Mouse (Mus musculus): ENCODE data around the gene Plscr3. TPM values are rescaled to one million over a fixed set of nuclear protein-coding genes. Genes with fewer than 3 reads are reported as not detected.

Gene Plscr3
- 125 and 161 TPM in 2 replicates for polyA plus RNA-seq (2012; rRNA removed; ENCODE audit: low replicate concordance)

DNA sequence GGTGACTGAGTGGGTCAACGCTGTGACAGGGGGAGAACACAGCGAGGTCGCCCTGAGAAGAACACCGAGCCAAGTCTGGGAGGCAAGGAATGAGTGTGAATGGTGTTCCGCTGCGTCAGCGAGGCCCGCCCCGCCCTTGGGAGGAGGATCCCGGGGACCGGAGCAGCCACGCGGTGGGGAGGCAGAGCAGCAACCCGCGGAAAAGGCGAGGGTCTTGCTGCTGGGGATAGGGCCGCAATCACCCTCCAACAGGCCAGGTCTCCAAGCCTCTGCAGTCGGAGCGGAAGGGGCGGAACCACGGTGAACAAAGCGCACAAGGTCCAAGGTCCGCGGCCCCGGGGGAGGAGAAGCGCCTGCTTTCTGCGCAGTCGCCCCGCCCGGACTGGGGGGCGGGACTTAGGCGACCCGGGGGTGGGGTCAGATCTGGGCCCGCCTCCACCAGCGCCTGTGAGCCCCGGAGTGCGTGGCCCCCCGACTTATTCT, at the start of gene Plscr3:
Gene Plscr3 (plus strand): TSS at position 179 of the 483 bp plus-strand sequence.

DNA sequence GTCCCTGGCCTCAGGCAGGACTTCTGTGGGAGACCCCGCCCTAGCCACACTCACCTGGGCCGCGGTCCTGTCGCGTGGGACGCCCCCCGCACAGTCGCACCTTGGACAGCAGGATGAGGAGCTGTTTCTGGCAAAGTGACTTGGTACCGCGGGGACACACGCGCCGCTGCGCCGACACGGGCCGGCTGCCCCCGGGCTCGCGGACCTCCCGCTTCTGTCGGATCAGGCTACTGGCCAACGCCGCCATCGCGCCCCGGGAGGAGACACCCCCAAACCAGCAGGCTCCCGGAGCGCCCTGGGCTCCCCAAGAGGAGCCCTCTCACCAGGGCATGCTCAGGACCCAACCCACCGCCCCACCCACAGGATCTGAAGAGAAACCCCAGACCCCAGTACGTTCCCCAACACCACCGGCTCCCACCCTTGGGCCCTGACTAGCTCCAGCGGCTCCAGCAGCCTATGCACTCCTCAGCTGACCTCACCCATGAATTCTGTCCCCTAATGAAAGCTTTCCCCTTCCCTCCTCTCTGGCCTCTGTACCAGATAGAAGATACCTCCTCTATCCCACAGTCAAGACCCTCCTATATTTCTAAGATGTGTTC, 44.7 kb upstream of the Plscr3 start, which contains the start of gene Fgf11:
Gene Fgf11 (minus strand): TSS at position 479 of the 599 bp plus-strand sequence.

DNA sequence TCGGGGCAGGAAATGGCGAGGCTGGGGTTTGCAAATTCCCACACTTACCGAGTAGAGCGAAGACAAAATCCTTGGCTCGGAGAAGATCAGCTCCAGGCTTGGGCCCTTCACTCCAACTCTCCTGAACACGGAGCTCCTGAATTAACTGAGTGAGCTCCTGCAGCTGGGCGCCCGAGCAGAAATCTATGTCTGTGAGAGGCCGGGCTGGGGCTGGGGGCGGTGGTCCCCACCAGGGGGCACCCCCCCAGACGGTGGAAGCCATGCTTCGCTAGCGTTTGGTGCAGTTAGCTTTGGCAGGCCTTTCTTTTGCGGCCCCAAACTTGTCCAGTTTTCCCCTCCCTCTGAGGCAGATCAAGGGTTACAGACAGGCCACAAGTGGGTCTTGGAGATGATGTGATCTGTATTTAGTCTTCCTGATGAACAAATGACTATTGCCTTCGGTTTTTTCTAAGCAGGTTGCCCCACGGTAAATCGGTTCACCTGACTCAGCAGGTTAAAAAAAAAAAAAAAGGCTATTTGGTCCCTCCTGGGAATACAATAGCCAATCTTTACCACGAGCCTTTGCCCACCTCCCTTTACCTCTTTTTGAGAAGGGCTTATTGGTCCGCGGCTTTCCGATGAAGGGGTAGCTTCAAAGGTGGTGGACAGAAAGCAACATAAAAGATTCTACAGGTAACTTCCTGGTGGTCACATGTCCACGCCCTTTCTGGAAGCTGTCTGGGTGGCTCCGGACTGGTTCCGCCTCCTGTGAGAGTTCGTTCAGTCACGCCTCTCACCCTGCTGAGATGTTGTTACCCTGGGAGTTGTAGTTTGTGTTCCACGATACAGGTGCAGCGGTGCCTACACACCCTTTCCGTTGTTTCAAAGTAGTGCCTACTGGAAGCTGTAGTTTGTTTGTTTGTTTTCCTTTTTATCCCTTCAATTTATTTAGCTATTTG, 40.9 kb upstream of the Plscr3 start, which contains the start of gene Tmem102:
Gene Tmem102 (minus strand): TSS at position 653 of the 938 bp plus-strand sequence.

DNA sequence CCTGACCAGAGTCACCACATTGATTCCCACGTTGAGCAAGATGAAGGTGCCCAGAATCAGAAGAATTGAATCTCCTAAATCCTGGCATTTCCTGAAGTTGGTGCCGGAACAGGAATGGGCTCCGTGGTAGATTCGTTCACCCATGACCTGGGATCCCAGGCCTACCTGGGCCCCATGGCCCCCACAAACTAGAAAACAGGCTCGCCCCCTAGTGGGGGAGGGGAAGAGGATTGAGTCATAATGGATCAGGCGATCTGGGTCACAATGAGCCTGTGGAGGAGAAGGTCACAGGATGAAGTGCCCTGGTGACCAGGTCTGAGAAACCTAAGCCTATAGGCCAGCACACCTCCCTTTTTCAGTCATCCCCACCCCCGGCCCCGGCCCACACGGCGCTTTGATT, 31.0 kb upstream of the Plscr3 start, which contains the start of gene Gm39566:
Gene Gm39566 (minus strand): TSS at position 144 of the 400 bp plus-strand sequence.

GRCm38 (mm10) chr11:69818365-69818764, 27.8 kb upstream of the Plscr3 start, which contains the start of gene Spem2:
Gene Spem2, minus strand, starts transcription at chr11:69818465.

DNA sequence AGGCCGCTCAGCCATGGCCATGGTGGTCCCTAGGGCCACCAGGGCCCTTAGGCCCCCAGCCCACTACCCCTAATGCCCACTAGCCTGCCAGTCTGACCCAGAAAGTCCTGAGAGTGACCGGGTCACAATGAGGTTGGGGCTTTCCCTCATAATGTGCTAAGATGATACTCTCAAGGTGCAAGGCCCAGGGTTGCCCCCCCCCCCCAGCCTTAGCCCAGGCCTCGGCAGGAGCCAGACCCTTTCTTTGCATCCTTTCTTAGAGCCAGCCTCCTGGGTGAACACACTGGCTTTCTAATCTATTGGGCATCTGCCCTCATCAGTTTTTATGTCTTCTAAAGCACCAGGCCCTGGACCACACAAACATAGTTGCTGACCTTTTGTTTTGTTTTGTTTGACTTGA, 24.1 kb upstream of the Plscr3 start, which contains the start of gene Spem1:
Gene Spem1 (minus strand): TSS at position 101 of the 400 bp plus-strand sequence.

DNA sequence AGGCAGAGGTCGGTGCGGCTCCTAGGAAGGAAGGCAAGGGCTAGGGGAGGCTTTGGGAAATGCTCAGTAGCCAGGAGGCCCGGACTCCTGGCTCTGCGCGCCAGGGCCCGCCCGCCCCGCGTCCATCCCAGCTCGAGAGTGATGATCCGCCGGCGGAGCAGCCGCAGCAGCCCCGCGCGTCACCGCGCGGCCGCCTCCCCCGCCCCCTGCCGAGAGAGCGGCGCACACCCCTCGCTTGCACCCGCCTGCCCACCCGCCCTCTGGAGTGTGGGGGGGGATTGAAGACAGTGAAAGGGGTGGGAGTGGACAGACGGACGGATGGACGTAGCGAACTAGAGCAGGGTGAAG, 8.6 kb upstream of the Plscr3 start, which contains the start of gene Nlgn2:
Gene Nlgn2 (minus strand): TSS at position 181 of the 348 bp plus-strand sequence.

GRCm38 (mm10) chr11:69837952-69838713, 8.0 kb upstream of the Plscr3 start, which contains the start of gene Tmem256:
Gene Tmem256, plus strand, starts transcription at chr11:69838514.

GRCm38 (mm10) chr11:69858113-69858998, 12.2 kb downstream of the Plscr3 start, which contains the start of gene Tnk1:
Gene Tnk1, minus strand, starts transcription at chr11:69858730.

GRCm38 (mm10) chr11:69877878-69878277, 31.7 kb downstream of the Plscr3 start, which contains the start of gene Tmem95:
Gene Tmem95, minus strand, starts transcription at chr11:69878018.

GRCm38 (mm10) chr11:69880853-69881603, 34.9 kb downstream of the Plscr3 start, which contains the start of gene Kctd11:
Gene Kctd11, minus strand, starts transcription at chr11:69881406.

GRCm38 (mm10) chr11:69895291-69895690, 49.1 kb downstream of the Plscr3 start, which contains the start of gene Acap1:
Gene Acap1, minus strand, starts transcription at chr11:69895539.

GRCm38 (mm10) chr11:69900471-69901405, 54.6 kb downstream of the Plscr3 start, which contains the start of the genes 2810408A11Rik and Neurl4:
Gene 2810408A11Rik, minus strand, starts transcription at chr11:69900987.
Gene Neurl4, plus strand, starts transcription at chr11:69901072.

Other genes with a start within 250 kb of the Plscr3 start
- 11.6 and 60.5 TPM in 2 replicates for gene Atp1b2, start 240.4 kb upstream of the Plscr3 start, polyA plus RNA-seq (2012; rRNA removed; ENCODE audit: low replicate concordance)
- gene Shbg, start 228.5 kb upstream of the Plscr3 start, polyA plus RNA-seq (2012; rRNA removed; ENCODE audit: low replicate concordance), result 0.08 TPM in 1 of 2 replicates, not detected in the other
- 2.1 and 6.7 TPM in 2 replicates for gene Sat2, start 224.4 kb upstream of the Plscr3 start, polyA plus RNA-seq (2012; rRNA removed; ENCODE audit: low replicate concordance)
- 50.5 and 57.2 TPM in 2 replicates for gene Fxr2, start 213.4 kb upstream of the Plscr3 start, polyA plus RNA-seq (2012; rRNA removed; ENCODE audit: low replicate concordance)
- 0.66 and 1.1 TPM in 2 replicates for gene Sox15, start 191.1 kb upstream of the Plscr3 start, polyA plus RNA-seq (2012; rRNA removed; ENCODE audit: low replicate concordance)
- gene Mpdu1, start 183.7 kb upstream of the Plscr3 start, polyA plus RNA-seq (2012; rRNA removed; ENCODE audit: low replicate concordance), result 139 and 176 TPM in 2 replicates
- 76.8 and 80.0 TPM in 2 replicates for gene Cd68, start 180.2 kb upstream of the Plscr3 start, polyA plus RNA-seq (2012; rRNA removed; ENCODE audit: low replicate concordance)
- 199 and 324 TPM in 2 replicates for gene Eif4a1, start 174.0 kb upstream of the Plscr3 start, polyA plus RNA-seq (2012; rRNA removed; ENCODE audit: low replicate concordance)
- gene Senp3, start 164.3 kb upstream of the Plscr3 start, polyA plus RNA-seq (2012; rRNA removed; ENCODE audit: low replicate concordance), result 40.2 and 91.5 TPM in 2 replicates
- 5.2 and 9.5 TPM in 2 replicates for gene Tnfsf13, start 160.6 kb upstream of the Plscr3 start, polyA plus RNA-seq (2012; rRNA removed; ENCODE audit: low replicate concordance)
- gene Tnfsf12, start 150.5 kb upstream of the Plscr3 start, polyA plus RNA-seq (2012; rRNA removed; ENCODE audit: low replicate concordance), result 48.2 and 64.3 TPM in 2 replicates
- 8.4 and 11.1 TPM in 2 replicates for gene Tnfsfm13, start 150.3 kb upstream of the Plscr3 start, polyA plus RNA-seq (2012; rRNA removed; ENCODE audit: low replicate concordance)
- 18.0 and 27.0 TPM in 2 replicates for gene Polr2a, start 87.7 kb upstream of the Plscr3 start, polyA plus RNA-seq (2012; rRNA removed; ENCODE audit: low replicate concordance)
- gene Slc35g3, start 84.4 kb upstream of the Plscr3 start, polyA plus RNA-seq (2012; rRNA removed; ENCODE audit: low replicate concordance), result not detected in 2 replicates
- 47.2 and 88.9 TPM in 2 replicates for gene Zbtb4, start 80.5 kb upstream of the Plscr3 start, polyA plus RNA-seq (2012; rRNA removed; ENCODE audit: low replicate concordance)
- gene Chrnb1, start 50.4 kb upstream of the Plscr3 start, polyA plus RNA-seq (2012; rRNA removed; ENCODE audit: low replicate concordance), result 14.0 and 38.5 TPM in 2 replicates
- gene Fgf11, start 44.5 kb upstream of the Plscr3 start, polyA plus RNA-seq (2012; rRNA removed; ENCODE audit: low replicate concordance), result 11.4 and 13.5 TPM in 2 replicates
- gene Tmem102, start 40.8 kb upstream of the Plscr3 start, polyA plus RNA-seq (2012; rRNA removed; ENCODE audit: low replicate concordance), result 4.5 and 10.8 TPM in 2 replicates
- gene Gm39566, start 31.1 kb upstream of the Plscr3 start, polyA plus RNA-seq (2012; rRNA removed; ENCODE audit: low replicate concordance), result not detected in 2 replicates
- not detected in 2 replicates for gene Spem2, start 27.9 kb upstream of the Plscr3 start, polyA plus RNA-seq (2012; rRNA removed; ENCODE audit: low replicate concordance)
- gene Spem1, start 24.2 kb upstream of the Plscr3 start, polyA plus RNA-seq (2012; rRNA removed; ENCODE audit: low replicate concordance), result 0.19 and 0.35 TPM in 2 replicates
- gene Nlgn2, start 8.6 kb upstream of the Plscr3 start, polyA plus RNA-seq (2012; rRNA removed; ENCODE audit: low replicate concordance), result 23.5 and 39.4 TPM in 2 replicates
- 180 and 280 TPM in 2 replicates for gene Tmem256, start 7.9 kb upstream of the Plscr3 start, polyA plus RNA-seq (2012; rRNA removed; ENCODE audit: low replicate concordance)
- gene Tnk1, start 12.4 kb downstream of the Plscr3 start, polyA plus RNA-seq (2012; rRNA removed; ENCODE audit: low replicate concordance), result 11.8 and 14.1 TPM in 2 replicates
- not detected in 2 replicates for gene Tmem95, start 31.6 kb downstream of the Plscr3 start, polyA plus RNA-seq (2012; rRNA removed; ENCODE audit: low replicate concordance)
- gene Kctd11, start 35.0 kb downstream of the Plscr3 start, polyA plus RNA-seq (2012; rRNA removed; ENCODE audit: low replicate concordance), result 11.8 and 13.5 TPM in 2 replicates
- gene Acap1, start 49.2 kb downstream of the Plscr3 start, polyA plus RNA-seq (2012; rRNA removed; ENCODE audit: low replicate concordance), result 40.3 and 80.4 TPM in 2 replicates
- 0.80 and 1.1 TPM in 2 replicates for gene 2810408A11Rik, start 54.6 kb downstream of the Plscr3 start, polyA plus RNA-seq (2012; rRNA removed; ENCODE audit: low replicate concordance)
- gene Neurl4, start 54.7 kb downstream of the Plscr3 start, polyA plus RNA-seq (2012; rRNA removed; ENCODE audit: low replicate concordance), result 44.0 and 45.9 TPM in 2 replicates
- gene Gps2, start 67.5 kb downstream of the Plscr3 start, polyA plus RNA-seq (2012; rRNA removed; ENCODE audit: low replicate concordance), result 130 and 139 TPM in 2 replicates
- gene Eif5a, start 75.6 kb downstream of the Plscr3 start, polyA plus RNA-seq (2012; rRNA removed; ENCODE audit: low replicate concordance), result 301 and 469 TPM in 2 replicates
- gene Ybx2, start 89.4 kb downstream of the Plscr3 start, polyA plus RNA-seq (2012; rRNA removed; ENCODE audit: low replicate concordance), result 24.9 and 28.8 TPM in 2 replicates
- gene Slc2a4, start 101.8 kb downstream of the Plscr3 start, polyA plus RNA-seq (2012; rRNA removed; ENCODE audit: low replicate concordance), result 238 and 400 TPM in 2 replicates
- gene Cldn7, start 118.4 kb downstream of the Plscr3 start, polyA plus RNA-seq (2012; rRNA removed; ENCODE audit: low replicate concordance), result 18.2 and 18.6 TPM in 2 replicates
- gene Ctdnep1, start 134.8 kb downstream of the Plscr3 start, polyA plus RNA-seq (2012; rRNA removed; ENCODE audit: low replicate concordance), result 110 and 163 TPM in 2 replicates
- 55.0 and 105 TPM in 2 replicates for gene Elp5, start 136.1 kb downstream of the Plscr3 start, polyA plus RNA-seq (2012; rRNA removed; ENCODE audit: low replicate concordance)
- gene Gabarap, start 144.8 kb downstream of the Plscr3 start, polyA plus RNA-seq (2012; rRNA removed; ENCODE audit: low replicate concordance), result 358 and 921 TPM in 2 replicates
- gene Phf23, start 149.4 kb downstream of the Plscr3 start, polyA plus RNA-seq (2012; rRNA removed; ENCODE audit: low replicate concordance), result 21.3 and 23.1 TPM in 2 replicates
- 15.5 and 26.3 TPM in 2 replicates for gene Dvl2, start 154.2 kb downstream of the Plscr3 start, polyA plus RNA-seq (2012; rRNA removed; ENCODE audit: low replicate concordance)
- gene Acadvl, start 169.0 kb downstream of the Plscr3 start, polyA plus RNA-seq (2012; rRNA removed; ENCODE audit: low replicate concordance), result 171 and 264 TPM in 2 replicates
- gene Dlg4, start 170.6 kb downstream of the Plscr3 start, polyA plus RNA-seq (2012; rRNA removed; ENCODE audit: low replicate concordance), result 22.3 and 22.8 TPM in 2 replicates
- 2.4 TPM in 1 of 2 replicates, not detected in the other for gene Asgr1, start 207.7 kb downstream of the Plscr3 start, polyA plus RNA-seq (2012; rRNA removed; ENCODE audit: low replicate concordance)
- gene Asgr2, start 246.3 kb downstream of the Plscr3 start, polyA plus RNA-seq (2012; rRNA removed; ENCODE audit: low replicate concordance), result 3.7 and 5.9 TPM in 2 replicates